Mouse (Mus musculus) embryo, embryonic 11 days (tissue): ENCODE measurements around the gene Nos1ap.

Experiments
- DNase-seq: peaks from one replicate; pipeline ENCODE4 v3.0.0-alpha.2; 2015

Gene Nos1ap

DNA sequence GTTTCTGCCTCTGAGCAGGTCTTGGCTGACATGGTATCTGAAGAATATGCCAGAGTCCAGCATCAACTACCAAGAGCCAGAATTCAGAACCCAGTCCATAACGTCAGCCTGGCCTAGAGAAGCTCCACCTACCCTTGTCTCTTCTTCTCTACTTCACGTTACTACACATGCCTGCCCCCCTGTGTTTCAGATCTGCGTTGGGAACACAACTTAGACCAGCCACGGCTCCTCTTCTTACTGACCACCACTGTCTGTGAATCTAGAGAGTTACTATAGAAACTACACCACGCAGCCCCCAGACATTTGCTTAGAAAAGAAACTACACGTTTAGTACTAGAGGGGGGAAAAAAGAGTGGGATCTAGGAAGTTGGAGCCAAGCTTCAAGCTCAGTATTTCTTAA is 2.9 kb downstream of the Nos1ap start:
- no peak for DNase-seq

DNA sequence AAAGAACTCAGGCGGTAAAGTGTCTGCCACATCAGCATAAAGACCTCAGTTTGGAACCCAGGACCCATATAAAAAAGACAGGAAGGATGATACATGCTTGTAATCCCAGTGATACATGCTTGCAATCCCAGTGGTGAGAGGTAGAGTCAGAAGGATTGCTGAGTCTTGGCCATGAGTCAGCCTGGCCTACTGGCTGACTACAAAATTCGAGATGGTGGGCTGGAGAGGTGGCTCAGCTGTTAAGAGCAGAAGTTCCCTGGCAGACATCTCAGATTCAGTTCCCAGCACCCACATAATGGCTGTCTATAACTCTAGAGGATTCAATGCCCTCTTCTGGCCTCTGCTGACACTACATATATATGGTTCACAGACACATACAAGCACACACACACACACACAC is 5.7 kb downstream of the Nos1ap start:
- no peak for DNase-seq

DNA sequence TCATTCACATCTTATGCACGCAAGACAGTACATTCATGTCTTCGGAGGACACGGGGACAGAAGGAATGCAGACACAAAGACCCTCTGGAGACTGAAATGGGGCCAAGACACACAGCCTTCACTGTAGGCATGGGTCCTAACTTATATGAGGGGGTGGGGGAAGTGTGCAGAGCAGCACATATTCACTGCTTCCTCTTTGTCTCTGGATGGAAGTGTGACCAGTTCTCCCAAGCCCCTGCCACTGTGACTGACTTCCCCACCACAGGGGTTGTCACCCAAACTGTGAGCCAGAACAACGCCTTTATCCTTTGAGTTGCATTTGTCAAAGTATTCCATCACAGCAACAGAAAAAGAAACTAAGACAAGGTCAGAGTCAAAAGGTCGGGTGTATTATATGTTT is 7.3 kb downstream of the Nos1ap start:
- DNase-seq = no peak

- no peak for DNase-seq
Measured at GRCm38 (mm10) chr1:170580485-170581110, 9.1 kb downstream of the Nos1ap start.

DNA sequence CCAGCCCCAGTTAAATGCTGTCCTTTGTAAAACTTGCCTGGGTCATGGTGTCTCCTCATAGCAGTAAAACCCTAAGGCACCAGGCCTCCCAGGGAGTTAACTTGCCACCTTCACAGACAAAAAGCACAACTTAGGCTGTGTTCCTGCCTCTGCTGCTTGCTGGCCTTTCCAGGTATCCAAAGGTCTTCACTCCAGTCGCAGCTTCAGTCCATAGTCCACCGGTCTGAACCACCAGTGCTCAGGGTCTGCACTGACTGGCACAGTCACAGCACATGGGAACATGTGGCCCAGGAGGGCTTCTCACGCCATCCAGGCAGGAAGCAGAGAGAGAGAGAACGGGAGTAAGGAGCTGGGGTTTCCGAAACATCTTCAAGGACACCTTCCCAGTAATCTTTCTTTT is 10.2 kb downstream of the Nos1ap start:
- no peak for DNase-seq

DNA sequence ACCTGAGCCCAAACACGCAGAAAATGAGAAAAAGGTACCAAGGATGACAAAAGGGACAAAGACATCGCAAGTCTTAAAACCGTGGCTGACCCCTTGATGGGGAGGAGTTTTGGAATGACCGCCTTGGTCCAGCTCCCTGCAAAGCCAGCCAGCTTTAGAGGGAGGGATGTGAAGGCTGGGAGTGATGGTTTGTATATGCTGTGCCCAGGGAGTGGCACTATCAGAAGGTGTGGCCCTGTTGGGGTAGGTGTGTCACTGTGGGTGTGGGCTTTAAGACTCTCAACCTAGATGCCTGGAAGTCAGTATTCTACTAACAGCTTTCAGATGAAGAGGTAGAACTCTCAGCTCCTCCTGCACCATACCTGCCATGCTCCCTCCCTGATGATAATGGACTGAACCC is 10.6 kb downstream of the Nos1ap start:
- no peak for DNase-seq

DNA sequence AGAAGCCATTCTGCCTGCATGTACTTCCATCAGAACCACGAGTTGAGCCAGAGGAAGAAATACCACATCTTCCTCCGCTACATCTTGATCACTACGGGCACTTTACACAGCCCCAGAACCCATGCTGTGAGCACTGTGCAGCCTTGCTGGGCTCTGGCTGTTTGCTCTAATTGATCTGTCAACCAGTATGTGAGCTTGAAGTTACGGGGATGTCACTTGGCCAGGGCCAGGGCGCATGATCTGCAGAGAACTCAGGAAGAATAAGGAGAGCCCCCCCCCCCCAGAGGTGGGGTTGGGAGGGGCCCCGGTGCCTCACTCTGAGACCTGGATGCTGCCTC is 13.0 kb downstream of the Nos1ap start:
- no peak for DNase-seq

GRCm38 (mm10) chr1:170576012-170576727 is 13.5 kb downstream of the Nos1ap start:
- no peak for DNase-seq

- DNase-seq = no peak
Measured at GRCm38 (mm10) chr1:170573117-170573516, 16.5 kb downstream of the Nos1ap start.

DNA sequence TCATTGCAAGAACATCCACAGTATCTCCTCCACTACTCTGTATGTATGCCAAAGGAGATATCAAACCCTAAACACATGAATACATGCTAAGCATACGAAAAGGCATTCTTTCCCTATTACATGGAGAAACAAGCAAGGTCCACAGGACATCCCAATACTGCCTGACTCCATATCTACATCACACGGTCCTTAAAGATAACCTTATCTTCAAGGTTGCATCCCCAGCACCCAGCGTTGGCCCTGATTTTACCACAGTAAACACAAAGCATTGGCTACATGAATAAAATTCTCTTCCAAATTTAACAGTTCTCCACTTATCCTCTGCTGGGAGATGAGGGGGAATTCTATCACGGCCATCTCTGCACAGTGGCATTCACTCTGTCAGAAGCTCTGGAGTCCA is 22.7 kb downstream of the Nos1ap start:
- no peak for DNase-seq

- DNase-seq = no peak
Measured at GRCm38 (mm10) chr1:170566538-170566937, 23.1 kb downstream of the Nos1ap start.

DNA sequence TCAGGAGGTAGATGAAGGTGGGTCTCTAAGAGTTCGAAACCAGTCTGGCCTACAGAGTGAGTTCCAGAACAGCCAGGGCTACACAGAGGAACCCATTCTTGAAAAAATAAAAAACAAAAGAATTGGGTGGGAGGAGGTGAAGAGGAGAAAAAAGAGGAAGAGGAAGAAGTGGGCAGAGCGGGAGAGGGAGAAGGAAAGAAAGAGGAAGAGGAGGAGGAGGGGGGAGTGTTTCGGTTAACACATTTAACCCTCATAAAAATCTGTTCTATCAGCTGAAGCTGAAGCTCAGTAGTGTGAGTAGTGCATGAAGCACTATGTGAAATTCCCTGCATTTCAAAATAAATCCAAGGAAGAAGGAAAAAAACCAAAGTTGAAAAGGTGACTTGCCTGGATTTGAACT is 24.7 kb downstream of the Nos1ap start:
- DNase-seq = no peak

- no peak for DNase-seq
Measured at GRCm38 (mm10) chr1:170562431-170562830, 27.2 kb downstream of the Nos1ap start.

DNA sequence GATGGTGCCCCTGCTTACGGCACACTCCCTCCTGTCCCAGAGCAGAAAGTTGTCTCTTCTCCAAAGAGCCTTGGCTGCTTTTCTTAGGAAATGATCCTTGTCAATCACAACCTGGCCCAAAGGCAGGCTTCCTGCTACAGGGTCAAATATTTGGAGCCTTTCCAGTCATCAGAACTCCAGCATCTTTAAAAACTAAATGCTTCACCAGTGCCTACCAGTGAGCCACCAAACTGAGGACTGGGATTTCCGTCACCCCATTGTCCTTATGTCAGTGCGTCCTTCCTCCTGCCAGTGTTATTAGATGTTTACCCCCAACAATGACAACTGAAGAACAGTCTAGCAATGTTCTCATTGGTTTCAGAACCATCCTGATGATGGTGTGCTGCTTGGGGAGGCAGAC is 28.9 kb downstream of the Nos1ap start:
- DNase-seq = no peak

- DNase-seq = no peak
Measured at GRCm38 (mm10) chr1:170557962-170558361, 31.7 kb downstream of the Nos1ap start.

- no peak for DNase-seq
Measured at GRCm38 (mm10) chr1:170556696-170557095, 33.0 kb downstream of the Nos1ap start.

GRCm38 (mm10) chr1:170554939-170555293 is 34.7 kb downstream of the Nos1ap start:
- no peak for DNase-seq

DNA sequence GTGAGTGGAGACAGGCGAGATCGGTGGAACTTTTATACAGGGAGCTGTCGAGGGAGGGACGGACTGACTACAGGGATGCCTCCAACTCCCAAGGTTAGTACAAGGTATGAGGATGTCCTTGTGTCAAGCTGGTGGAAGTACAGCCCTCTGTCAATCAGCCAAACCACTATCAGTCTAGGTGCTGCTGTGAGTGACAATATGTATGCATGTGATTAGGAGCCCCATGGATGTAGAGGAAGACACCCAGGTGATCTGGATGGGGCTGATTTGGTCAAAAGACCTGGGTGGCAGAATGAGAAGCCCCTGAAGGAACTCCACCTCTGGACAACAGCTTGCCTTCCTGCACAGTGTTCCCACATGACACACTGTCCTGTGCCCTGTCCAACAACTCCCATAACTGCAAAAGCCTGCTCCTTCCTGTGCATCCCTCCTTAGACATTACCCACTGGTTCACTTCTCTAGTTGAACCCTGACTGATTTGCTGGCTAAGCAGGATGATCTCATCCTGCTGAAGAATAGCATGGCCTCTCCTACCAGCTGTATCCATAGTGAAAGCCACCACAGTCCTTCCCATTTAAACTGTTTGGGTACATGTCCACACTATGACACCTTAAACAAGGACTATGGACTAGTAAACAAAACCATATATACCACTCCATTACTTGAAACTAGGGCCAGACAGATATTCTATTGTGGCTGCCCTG is 35.3 kb downstream of the Nos1ap start:
- DNase-seq = no peak

GRCm38 (mm10) chr1:170550649-170551440 is 38.8 kb downstream of the Nos1ap start:
- no peak for DNase-seq

DNA sequence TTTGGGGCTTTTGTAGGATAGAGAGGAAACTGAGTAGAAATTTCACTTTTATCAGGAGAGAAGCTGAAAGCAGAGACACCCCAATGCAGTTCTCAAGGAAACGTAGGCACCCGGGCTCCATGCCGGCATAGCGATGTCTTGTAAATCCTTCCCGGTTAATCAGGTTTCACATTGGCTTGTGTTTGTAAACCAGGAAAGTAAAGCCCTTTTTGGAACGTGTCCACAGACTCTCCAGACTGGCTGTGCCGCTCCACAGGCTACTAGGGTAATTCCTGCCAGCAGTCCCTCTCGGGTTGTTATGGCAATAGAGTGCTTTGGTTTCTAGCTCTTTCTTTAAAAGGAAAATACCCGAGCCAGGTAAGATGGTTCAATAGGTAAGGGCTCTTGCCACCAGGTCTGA is 40.6 kb downstream of the Nos1ap start:
- no peak for DNase-seq

GRCm38 (mm10) chr1:170548192-170548795 is 41.4 kb downstream of the Nos1ap start:
- no peak for DNase-seq

GRCm38 (mm10) chr1:170546297-170546696 is 43.4 kb downstream of the Nos1ap start:
- no peak for DNase-seq

GRCm38 (mm10) chr1:170545286-170545685 is 44.4 kb downstream of the Nos1ap start:
- no peak for DNase-seq
